Comparison of ENCODE assay signal across 27 mouse cellular contexts in genomic region chr11:62691592-62691991, GRCm38 (mm10). TPM values are rescaled to one million over a fixed set of nuclear protein-coding genes. Genes with fewer than 3 reads are reported as not detected.
"Had no signal": no experiment of that assay in that cellular context is flagged by ENCODE, and none has a peak within 500 bp of the region (broad histone marks: within the 10 kb centered on the region; RNA-seq: fewer than 3 reads in every experiment).

No protein-coding gene starts in this region.

- H3K9ac ChIP-seq: embryonic facial prominence, embryonic 12.5 days; embryonic facial prominence, embryonic 13.5 days; embryonic facial prominence, embryonic 15.5 days; forebrain, embryonic 12.5 days; forebrain, embryonic 13.5 days; forebrain, embryonic 15.5 days; forebrain, postnatal 0 days had no signal

- H3K4me1 ChIP-seq: embryonic facial prominence, embryonic 10.5 days; embryonic facial prominence, embryonic 12.5 days; embryonic facial prominence, embryonic 13.5 days; embryonic facial prominence, embryonic 15.5 days; forebrain, embryonic 10.5 days; forebrain, embryonic 12.5 days; forebrain, embryonic 13.5 days; forebrain, embryonic 15.5 days had no signal

- H3K27me3 ChIP-seq: embryonic facial prominence, embryonic 12.5 days; embryonic facial prominence, embryonic 13.5 days; embryonic facial prominence, embryonic 15.5 days; forebrain, embryonic 12.5 days; forebrain, embryonic 13.5 days; forebrain, embryonic 15.5 days had no signal

- H3K4me2 ChIP-seq: embryonic facial prominence, embryonic 12.5 days; embryonic facial prominence, embryonic 13.5 days; embryonic facial prominence, embryonic 15.5 days; forebrain, embryonic 12.5 days; forebrain, embryonic 13.5 days; forebrain, embryonic 15.5 days had no signal

- H3K4me3 ChIP-seq: embryonic facial prominence, embryonic 10.5 days; embryonic facial prominence, embryonic 12.5 days; embryonic facial prominence, embryonic 13.5 days; embryonic facial prominence, embryonic 15.5 days; erythroblast, embryonic 14.5 days; forebrain, embryonic 10.5 days; forebrain, embryonic 12.5 days; forebrain, embryonic 13.5 days; forebrain, embryonic 15.5 days; gastrocnemius, adult 2 months; heart, adult 2 months had no signal

- H3K9me3 ChIP-seq: embryonic facial prominence, embryonic 10.5 days; embryonic facial prominence, embryonic 12.5 days; embryonic facial prominence, embryonic 13.5 days; embryonic facial prominence, embryonic 15.5 days; forebrain, embryonic 10.5 days; forebrain, embryonic 12.5 days; forebrain, embryonic 13.5 days; forebrain, embryonic 15.5 days had no signal

- ATAC-seq: forebrain, embryonic 13.5 days; forebrain, embryonic 14.5 days; forebrain, embryonic 15.5 days; forebrain, embryonic 16.5 days; forebrain, postnatal 0 days had no signal

- DNase-seq: cerebellum, adult 2 months; cerebellum, adult 8-10 months; cerebellum, adult 9-10 months; cerebellum, adult 9-11 months; cerebellum, postnatal 10 days; cerebellum, postnatal 14 days; cerebellum, postnatal 25 days; cerebellum, postnatal 36 days; embryo, embryonic 11 days; forebrain, postnatal 0 days; gastrocnemius, adult 2 months; gastrocnemius, postnatal 10 days; gastrocnemius, postnatal 14 days; gastrocnemius, postnatal 25 days; gastrocnemius, postnatal 36 days; heart, adult 2 months had no signal

- H3K36me3 ChIP-seq: embryonic facial prominence, embryonic 10.5 days; embryonic facial prominence, embryonic 12.5 days; embryonic facial prominence, embryonic 13.5 days; embryonic facial prominence, embryonic 15.5 days; forebrain, embryonic 10.5 days; forebrain, embryonic 12.5 days; forebrain, embryonic 15.5 days had no signal

- H3K27ac ChIP-seq: embryonic facial prominence, embryonic 10.5 days; embryonic facial prominence, embryonic 12.5 days; embryonic facial prominence, embryonic 13.5 days; embryonic facial prominence, embryonic 15.5 days; forebrain, embryonic 10.5 days; forebrain, embryonic 12.5 days; forebrain, embryonic 13.5 days; forebrain, embryonic 15.5 days; gastrocnemius, adult 2 months; heart, adult 2 months had no signal

RNA-seq across cellular contexts. Expression of gene Zfp287, which starts 40.1 kb away (rescaled TPM):
- polyA plus RNA-seq: erythroblast, embryonic 14.5 days had no signal
